Mouse (Mus musculus): ENCODE results near the gene Slc1a7.

Gene Slc1a7

DNA sequence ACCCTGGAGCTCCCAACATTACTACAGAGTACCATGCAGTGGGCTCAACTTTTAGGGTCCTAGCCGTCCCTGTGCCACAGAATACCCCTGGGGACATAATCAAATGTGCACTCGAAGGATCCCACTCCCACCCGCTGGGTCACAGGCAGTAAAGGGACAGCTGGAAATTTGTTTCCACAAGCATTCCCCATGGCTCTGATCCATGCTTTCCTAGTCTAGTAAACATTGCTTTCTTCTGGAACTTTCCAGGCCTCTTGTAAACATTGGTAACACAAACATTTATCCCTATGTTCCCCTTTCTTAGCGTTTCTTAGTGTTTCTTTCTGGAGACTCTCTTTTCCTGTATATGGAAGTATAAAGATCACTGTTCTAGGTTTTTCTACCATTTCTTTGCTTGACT lies 18.2 kb upstream of the Slc1a7 start:
- Histone ChIP-seq H3K36me3 (ENCODE audit: control insufficient read depth, insufficient read depth, low read length, poor library complexity, severe bottlenecking) (no peaks in the 10 kb centered on the region), H3K27me3 (ENCODE audit: control insufficient read depth, insufficient read depth, low read length, poor library complexity, severe bottlenecking) (no peaks in the 10 kb centered on the region; the same call in 1 of the 2 replicates)
- DNase-seq (ENCODE audit: low read depth, low spot score) = no peak

DNA sequence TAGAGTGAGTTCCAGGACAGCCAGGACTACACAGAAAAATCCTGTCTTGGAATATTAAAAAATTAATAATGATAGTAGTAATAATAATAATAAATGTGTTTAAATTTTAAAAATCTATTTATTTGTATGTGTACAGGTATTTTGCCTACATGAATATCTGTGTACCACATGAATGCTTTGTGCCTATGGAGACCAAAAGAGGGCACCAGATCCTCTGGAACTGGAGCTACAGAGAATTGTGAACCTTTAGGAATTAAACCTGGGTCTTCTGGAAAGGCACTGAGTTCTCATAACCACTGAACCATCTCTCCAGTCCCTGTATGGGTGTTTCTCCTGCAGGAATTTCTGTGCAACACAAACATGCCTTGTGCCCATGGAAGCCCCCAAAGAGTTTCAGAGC lies 15.3 kb upstream of the Slc1a7 start:
- Histone ChIP-seq H3K27me3 (ENCODE audit: control insufficient read depth, insufficient read depth, low read length, poor library complexity, severe bottlenecking) (no peaks in the 10 kb centered on the region), H3K36me3 (ENCODE audit: control insufficient read depth, insufficient read depth, low read length, poor library complexity, severe bottlenecking) (no peaks in the 10 kb centered on the region)
- DNase-seq (ENCODE audit: low read depth, low spot score) = no peak

GRCm38 (mm10) chr4:107955691-107956090 lies 12.4 kb upstream of the Slc1a7 start:
- Histone ChIP-seq H3K36me3 (ENCODE audit: control insufficient read depth, insufficient read depth, low read length, poor library complexity, severe bottlenecking) (no peaks in the 10 kb centered on the region), H3K27me3 (ENCODE audit: control insufficient read depth, insufficient read depth, low read length, poor library complexity, severe bottlenecking) (no peaks in the 10 kb centered on the region)
- DNase-seq (ENCODE audit: low read depth, low spot score) = no peak

DNA sequence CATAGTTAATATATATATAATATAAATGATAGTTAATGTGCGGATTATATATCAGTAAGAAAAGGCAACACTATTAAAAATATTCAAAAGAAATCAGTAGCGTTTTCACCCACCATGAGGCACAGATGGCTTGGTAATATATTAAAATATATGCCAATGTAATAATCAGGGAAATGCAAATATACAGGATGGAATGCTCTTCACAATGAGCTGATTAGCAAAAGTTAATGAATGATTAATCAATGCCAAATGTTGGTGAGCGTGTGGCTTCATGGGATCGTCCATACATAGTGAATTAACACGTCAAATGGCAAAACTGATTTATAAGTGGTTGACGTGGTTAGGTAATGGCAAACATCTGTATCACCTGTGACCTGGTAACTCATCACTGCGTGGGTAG lies 9.6 kb upstream of the Slc1a7 start:
- Histone ChIP-seq H3K27me3 (ENCODE audit: control insufficient read depth, insufficient read depth, low read length, poor library complexity, severe bottlenecking) (no peaks in the 10 kb centered on the region), H3K36me3 (ENCODE audit: control insufficient read depth, insufficient read depth, low read length, poor library complexity, severe bottlenecking) (no peaks in the 10 kb centered on the region)
- DNase-seq (ENCODE audit: low read depth, low spot score) = no peak

DNA sequence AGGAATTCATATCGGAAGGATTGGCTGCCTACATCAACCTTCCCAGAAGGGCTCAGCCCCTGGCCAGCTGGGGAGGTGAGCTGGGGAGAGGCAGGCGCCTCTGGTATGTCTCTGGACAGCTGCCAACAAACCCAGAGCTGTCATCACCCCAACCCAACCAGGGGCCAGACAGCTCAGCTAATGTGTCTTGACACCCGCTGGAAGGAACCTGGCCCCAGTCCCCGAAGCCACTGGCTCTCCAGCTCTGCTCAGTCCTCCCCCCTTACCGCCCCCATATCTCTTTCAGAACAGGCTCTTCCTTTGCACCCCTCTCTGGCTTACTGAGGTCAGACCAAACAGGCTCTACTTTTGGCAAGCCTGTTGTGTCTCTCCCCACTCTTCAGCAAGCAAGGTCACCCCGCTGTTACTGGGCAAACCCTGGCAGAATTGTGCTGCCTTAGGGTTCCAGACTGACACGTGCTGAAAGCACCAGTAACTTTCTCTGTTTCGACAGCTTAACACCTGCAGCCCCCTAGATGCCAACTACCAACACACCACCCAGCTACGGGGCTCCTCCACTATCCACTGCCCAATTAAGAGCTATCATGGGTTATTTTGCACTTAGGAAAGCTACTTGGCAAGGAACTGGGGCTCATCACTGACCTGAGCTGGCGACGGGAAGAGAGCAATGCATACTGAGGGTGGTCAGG lies 5.9 kb upstream of the Slc1a7 start:
- H3K36me3 ChIP-seq (ENCODE audit: control insufficient read depth, insufficient read depth, low read length, poor library complexity, severe bottlenecking) = no peaks in the 10 kb centered on the region
- no peak for DNase-seq (ENCODE audit: low read depth, low spot score)
- no peaks in the 10 kb centered on the region for H3K27me3 ChIP-seq (ENCODE audit: control insufficient read depth, insufficient read depth, low read length, poor library complexity, severe bottlenecking)

- Histone ChIP-seq H3K36me3 (ENCODE audit: control insufficient read depth, insufficient read depth, low read length, poor library complexity, severe bottlenecking) (no peaks in the 10 kb centered on the region), H3K27me3 (ENCODE audit: control insufficient read depth, insufficient read depth, low read length, poor library complexity, severe bottlenecking) (no peaks in the 10 kb centered on the region)
- no peak for DNase-seq (ENCODE audit: low read depth, low spot score)
These were observed 5.3 kb upstream of the Slc1a7 start for GRCm38 (mm10) chr4:107962792-107963191.

GRCm38 (mm10) chr4:107966416-107967109 lies 1.6 kb upstream of the Slc1a7 start:
- H3K27me3 ChIP-seq (ENCODE audit: control insufficient read depth, insufficient read depth, low read length, poor library complexity, severe bottlenecking) = no peaks in the 10 kb centered on the region
- H3K36me3 ChIP-seq (ENCODE audit: control insufficient read depth, insufficient read depth, low read length, poor library complexity, severe bottlenecking) = no peaks in the 10 kb centered on the region
- DNase-seq (ENCODE audit: low read depth, low spot score) = no peak

DNA sequence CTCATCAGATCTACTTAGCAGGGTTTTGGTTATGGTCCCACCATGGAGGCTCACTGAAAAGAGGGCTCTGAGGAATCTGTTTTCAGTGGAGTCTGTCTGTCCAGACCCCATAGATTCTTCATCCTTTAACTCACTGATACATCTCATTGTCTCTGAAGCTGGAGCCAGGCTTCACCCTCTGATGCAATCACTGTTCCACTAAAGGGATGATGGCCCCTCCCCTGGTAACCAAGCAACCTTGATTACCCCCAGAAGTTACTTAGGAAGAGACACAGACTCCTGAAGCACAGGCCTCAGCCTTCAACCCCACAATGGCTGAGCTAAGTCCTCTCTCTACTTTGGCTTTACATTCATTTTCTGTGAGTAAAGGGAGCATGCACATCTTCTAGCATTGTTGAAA lies 1.6 kb downstream of the Slc1a7 start:
- no peak for DNase-seq (ENCODE audit: low read depth, low spot score)
- H3K36me3 ChIP-seq (ENCODE audit: control insufficient read depth, insufficient read depth, low read length, poor library complexity, severe bottlenecking) = no peaks in the 10 kb centered on the region
- H3K27me3 ChIP-seq (ENCODE audit: control insufficient read depth, insufficient read depth, low read length, poor library complexity, severe bottlenecking) = no peaks in the 10 kb centered on the region

DNA sequence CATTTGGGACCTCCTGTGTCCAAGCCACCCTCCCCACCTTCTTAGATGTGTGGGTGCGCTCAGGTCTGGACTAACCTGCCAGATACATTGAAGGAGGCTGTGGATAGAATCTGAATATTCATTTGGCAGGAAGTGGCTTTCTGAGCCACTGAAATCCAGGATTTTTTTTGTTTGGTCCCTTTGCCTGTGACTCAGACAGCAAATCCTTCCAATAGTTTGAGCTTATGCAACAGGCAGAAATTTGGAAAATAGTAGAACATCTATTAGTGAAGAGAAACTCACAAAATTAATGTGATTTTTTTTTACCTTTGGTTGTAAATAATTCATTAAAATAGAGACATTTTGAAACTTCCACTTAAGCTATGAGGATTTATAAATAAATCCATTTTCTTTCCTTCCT lies 3.0 kb downstream of the Slc1a7 start:
- Histone ChIP-seq H3K36me3 (ENCODE audit: control insufficient read depth, insufficient read depth, low read length, poor library complexity, severe bottlenecking) (no peaks in the 10 kb centered on the region), H3K27me3 (ENCODE audit: control insufficient read depth, insufficient read depth, low read length, poor library complexity, severe bottlenecking) (no peaks in the 10 kb centered on the region)

DNA sequence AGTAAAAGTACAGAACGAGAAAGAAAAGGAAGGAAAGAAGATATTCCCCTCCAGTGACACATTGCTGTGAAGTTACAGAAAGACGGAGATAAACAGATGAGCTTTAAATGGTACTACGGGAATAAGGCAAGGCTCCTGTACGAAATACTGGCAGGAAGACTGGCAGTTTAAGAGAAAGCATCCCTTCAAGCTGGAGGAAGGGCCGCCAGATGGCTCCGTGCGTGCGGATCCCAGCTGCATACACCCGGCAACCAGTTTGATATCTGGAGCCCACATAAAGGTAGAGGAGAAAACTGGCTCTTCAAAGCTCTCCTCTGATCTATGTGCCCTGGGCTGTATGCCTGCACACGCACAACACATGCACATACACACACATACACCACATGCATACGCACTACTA lies 6.4 kb downstream of the Slc1a7 start:
- H3K27me3 ChIP-seq (ENCODE audit: control insufficient read depth, insufficient read depth, low read length, poor library complexity, severe bottlenecking) = no peaks in the 10 kb centered on the region
- no peak for DNase-seq (ENCODE audit: low read depth, low spot score)
- H3K36me3 ChIP-seq (ENCODE audit: control insufficient read depth, insufficient read depth, low read length, poor library complexity, severe bottlenecking) = no peaks in the 10 kb centered on the region

More for the DNA sequence above, 3.0 kb downstream of the Slc1a7 start:
- DNase-seq (ENCODE audit: low read depth, low spot score) = no peak

DNA sequence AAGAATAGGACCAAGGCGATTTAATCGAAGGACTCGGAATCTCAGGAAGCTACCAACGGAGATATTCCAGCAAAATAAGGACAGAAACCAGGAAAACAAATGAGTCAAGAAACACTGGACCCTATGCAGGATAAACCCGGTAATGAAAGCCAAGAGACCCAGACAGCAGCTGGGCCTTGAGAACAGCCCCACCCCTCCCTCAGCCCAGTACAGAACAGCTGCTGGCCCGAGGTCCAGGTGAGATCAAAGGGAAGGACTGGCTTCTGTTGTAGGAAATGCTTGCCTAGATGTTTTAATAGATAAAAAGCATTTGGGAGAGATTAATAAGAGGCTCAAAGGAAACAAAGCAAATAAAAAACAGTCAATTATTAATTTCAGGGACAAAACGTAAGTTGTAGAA lies 6.9 kb downstream of the Slc1a7 start:
- Histone ChIP-seq H3K36me3 (ENCODE audit: control insufficient read depth, insufficient read depth, low read length, poor library complexity, severe bottlenecking) (no peaks in the 10 kb centered on the region), H3K27me3 (ENCODE audit: control insufficient read depth, insufficient read depth, low read length, poor library complexity, severe bottlenecking) (no peaks in the 10 kb centered on the region)
- DNase-seq (ENCODE audit: low read depth, low spot score) = no peak

DNA sequence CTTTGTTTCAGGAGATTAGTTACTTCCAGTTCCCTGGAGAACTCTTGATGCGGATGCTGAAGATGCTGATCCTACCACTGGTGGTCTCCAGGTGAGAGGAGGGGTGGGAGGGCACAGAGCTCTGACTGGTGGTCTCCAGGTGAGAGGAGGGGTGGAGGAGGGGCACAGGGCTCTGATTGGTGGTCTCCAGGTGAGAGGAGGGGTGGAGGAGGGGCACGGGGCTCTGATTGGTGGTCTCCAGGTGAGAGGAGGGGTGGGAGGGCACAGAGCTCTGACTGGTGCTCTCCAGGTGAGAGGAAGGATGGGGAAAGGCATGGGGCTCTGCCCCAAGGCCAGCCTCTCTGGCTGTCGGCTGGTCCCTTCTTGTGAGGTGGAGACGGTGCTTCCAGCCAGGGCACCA lies 9.5 kb downstream of the Slc1a7 start:
- DNase-seq (ENCODE audit: low read depth, low spot score) = no peak
- Histone ChIP-seq H3K27me3 (ENCODE audit: control insufficient read depth, insufficient read depth, low read length, poor library complexity, severe bottlenecking) (no peaks in the 10 kb centered on the region), H3K36me3 (ENCODE audit: control insufficient read depth, insufficient read depth, low read length, poor library complexity, severe bottlenecking) (no peaks in the 10 kb centered on the region)

GRCm38 (mm10) chr4:107979530-107979929 lies 11.4 kb downstream of the Slc1a7 start:
- Histone ChIP-seq H3K36me3 (ENCODE audit: control insufficient read depth, insufficient read depth, low read length, poor library complexity, severe bottlenecking) (no peaks in the 10 kb centered on the region), H3K27me3 (ENCODE audit: control insufficient read depth, insufficient read depth, low read length, poor library complexity, severe bottlenecking) (no peaks in the 10 kb centered on the region)
- DNase-seq (ENCODE audit: low read depth, low spot score) = no peak

- no peaks in the 10 kb centered on the region for H3K36me3 ChIP-seq (ENCODE audit: control insufficient read depth, insufficient read depth, low read length, poor library complexity, severe bottlenecking)
- DNase-seq (ENCODE audit: low read depth, low spot score) = no peak
- no peaks in the 10 kb centered on the region for H3K27me3 ChIP-seq (ENCODE audit: control insufficient read depth, insufficient read depth, low read length, poor library complexity, severe bottlenecking)
These were observed 12.0 kb downstream of the Slc1a7 start for GRCm38 (mm10) chr4:107980002-107980600.

GRCm38 (mm10) chr4:107983717-107984116 lies 15.6 kb downstream of the Slc1a7 start:
- H3K27me3 ChIP-seq (ENCODE audit: control insufficient read depth, insufficient read depth, low read length, poor library complexity, severe bottlenecking) = no peaks in the 10 kb centered on the region
- no peaks in the 10 kb centered on the region for H3K36me3 ChIP-seq (ENCODE audit: control insufficient read depth, insufficient read depth, low read length, poor library complexity, severe bottlenecking)
- DNase-seq (ENCODE audit: low read depth, low spot score) = no peak

All from splenic B cell, adult 2 months (primary cell).